Mouse (Mus musculus): ENCODE measurements around the gene Commd6. TPM values are rescaled to one million over a fixed set of nuclear protein-coding genes. Genes with fewer than 3 reads are reported as not detected.
"Not testable (repeated sequence)": the region's sequence is repeated elsewhere in the genome, so short reads cannot be mapped to it uniquely, and the experiment has no call there.

Commd6 gene
- total RNA-seq, 2 experiments from 2014 or later = 6.2 to 17.9 TPM

DNA sequence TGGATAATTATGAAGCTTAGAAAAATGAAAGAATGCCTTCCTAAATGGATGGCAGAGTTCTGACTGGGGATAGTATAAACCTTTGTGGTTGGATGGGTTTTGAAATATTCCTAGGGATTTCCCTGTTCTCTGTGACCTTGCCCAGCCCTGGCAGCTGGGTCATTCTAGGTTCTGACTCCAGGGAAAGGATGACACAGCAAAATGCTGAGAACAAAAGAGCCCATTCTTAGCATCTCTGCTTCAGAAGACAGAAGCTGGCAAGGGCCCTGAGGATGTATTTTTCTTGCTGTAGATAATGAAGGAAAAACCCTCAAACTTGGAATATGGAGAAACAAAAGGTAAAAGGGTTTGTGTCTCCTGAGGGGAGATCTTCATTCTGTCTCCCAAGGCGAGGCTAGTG lies 27.3 kb downstream of the Commd6 start:
- no peak for ATAC-seq (replicated peaks; ENCODE audit: low FRiP score, poor library complexity, severe bottlenecking)

DNA sequence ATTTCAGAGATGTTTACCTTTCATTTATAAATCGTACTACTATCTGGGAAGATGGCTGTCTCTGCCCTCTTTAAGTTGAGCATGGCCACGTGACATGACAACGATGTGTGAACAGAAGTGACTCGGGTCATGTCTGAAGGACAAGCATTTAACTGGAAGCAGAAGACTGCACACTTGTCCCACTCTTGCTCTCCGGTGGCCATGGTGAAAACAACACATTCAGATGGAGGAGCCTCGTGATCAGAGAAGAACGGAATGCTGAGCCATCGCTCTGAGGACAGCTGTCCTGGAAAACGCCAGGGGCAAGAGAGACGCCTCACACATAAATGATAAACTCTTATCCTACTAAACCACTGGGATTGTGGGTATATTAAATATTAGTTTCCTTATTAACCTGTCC lies 29.8 kb downstream of the Commd6 start:
- no peak for ATAC-seq (replicated peaks; ENCODE audit: low FRiP score, poor library complexity, severe bottlenecking)

DNA sequence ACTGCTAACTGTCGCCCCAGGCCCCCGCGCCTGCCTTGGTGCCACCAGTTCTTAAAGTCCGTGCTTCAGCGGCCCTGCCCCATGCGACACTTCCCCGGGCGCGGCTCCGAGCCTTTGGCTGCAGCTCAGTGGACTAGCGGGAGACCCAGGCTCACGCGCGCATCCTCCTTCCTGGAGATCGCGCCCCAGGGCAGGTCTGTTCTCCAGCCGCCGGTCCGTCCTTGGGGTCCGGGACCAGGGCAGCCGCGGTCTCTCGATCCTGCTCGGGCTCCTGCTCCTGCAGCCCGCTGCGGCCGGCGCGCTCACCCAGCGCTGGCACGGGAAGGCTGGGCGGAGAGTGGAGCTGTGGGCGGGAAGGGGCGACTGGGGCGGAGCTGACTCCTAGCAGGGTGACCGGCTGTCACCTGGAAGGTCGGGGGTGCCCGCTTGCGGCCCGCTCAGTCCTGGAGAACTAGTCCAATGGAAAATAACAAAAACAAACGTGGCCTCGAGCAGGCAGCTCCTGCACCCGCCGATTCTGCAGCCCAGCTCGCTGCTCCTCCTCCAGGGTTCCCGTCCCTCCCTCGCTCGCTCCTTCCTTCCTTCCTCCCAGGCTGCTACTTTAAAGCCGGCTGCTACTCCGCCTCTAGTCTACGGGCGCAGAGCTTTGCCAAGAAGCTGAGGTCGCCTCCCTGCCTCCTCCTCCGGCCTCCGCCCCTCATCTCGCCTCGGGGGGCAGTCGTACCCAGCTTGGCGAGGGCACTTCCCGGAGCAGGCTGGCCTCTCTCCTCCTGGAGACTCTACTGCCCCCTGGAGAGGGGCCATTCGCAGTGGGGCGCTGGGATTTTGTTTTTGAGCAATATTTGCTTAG lies 31.7 kb downstream of the Commd6 start, which contains the start of gene Tbc1d4:
Gene Tbc1d4 (minus strand): TSS at position 673 of the 850 bp plus-strand sequence.
- ATAC-seq (replicated peaks; ENCODE audit: low FRiP score, poor library complexity, severe bottlenecking) = no peak

DNA sequence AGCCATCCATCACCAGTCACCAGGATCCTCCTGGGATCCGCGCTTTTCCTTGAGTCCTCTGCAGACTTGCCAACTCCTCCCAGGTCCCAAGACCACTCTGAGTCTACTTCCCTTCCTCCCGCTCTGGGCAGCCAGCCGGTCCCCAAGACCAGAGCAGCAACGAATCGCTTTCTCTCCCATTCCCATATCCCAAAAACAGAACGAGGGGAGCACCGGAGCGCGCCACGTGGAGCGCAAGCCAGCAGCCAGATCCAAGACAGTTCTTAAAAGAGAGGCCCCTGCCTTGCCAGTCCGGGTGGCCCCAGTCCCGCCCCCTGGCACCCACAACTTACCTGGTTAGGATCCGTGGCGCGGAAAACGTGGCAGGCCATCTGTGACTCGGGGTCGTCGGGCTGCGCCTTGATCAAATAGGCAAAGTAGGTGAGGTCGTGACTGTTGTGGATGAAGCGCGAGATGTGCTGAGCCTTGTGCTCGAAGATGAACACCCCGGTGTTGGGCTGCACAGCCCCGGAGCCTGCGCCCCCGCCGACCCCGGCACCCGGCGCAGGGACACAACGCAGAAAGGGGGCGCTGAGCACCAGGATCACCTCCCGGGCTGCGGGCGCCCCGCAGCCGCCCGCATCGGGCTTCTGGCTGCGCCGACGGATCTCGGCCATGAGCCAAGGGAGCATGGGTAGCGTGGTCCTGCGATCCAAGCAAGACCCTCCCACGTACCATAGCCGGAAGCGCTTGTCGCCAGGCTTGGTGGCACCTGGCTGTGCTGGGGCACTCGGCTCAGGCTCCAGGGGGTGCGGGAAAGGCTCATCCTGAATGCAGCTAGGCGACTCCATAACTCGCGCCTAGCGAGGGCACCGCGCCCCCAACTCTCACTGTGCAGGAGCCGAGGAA lies 32.6 kb downstream of the Commd6 start:
- no peak for ATAC-seq (replicated peaks; ENCODE audit: low FRiP score, poor library complexity, severe bottlenecking)

DNA sequence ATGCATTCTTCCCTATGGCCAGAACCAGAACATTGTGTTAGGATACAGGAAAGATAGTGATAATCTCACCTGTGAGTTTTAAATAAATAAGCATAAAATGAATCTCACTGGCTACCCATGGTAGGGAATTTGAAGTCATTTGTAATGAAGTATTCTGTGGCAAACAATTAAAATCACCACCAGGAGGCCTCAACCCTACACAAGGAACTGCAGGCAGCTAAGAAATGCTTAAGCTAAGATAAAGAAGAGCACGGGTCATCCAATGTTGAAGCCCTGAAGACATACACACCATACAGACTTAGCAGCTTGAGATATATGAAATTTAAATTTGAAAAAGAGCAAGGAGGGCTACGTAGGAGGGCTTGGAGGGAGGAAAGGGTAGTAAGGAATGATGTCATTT lies 34.6 kb downstream of the Commd6 start:
- no peak for ATAC-seq (replicated peaks; ENCODE audit: low FRiP score, poor library complexity, severe bottlenecking)

DNA sequence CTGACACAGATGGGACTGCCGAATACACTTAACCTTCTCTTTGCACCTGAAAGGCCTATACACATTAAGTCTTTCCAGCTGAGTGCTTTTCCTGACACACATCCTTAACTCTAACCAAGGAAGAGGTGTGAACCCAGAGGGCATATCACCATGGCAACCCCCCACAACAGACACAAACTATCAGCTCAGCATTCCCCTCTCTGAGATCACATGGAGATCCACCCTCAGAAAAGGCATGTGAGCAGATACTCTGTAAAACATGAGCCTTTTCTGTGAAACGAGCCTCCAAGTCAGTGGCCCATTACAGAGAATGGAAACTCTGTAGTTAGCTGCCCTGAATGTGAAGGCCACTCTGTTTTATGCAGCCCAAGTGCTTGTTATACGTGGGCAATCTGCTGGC lies 37.6 kb downstream of the Commd6 start:
- no peak for ATAC-seq (replicated peaks; ENCODE audit: low FRiP score, poor library complexity, severe bottlenecking)

DNA sequence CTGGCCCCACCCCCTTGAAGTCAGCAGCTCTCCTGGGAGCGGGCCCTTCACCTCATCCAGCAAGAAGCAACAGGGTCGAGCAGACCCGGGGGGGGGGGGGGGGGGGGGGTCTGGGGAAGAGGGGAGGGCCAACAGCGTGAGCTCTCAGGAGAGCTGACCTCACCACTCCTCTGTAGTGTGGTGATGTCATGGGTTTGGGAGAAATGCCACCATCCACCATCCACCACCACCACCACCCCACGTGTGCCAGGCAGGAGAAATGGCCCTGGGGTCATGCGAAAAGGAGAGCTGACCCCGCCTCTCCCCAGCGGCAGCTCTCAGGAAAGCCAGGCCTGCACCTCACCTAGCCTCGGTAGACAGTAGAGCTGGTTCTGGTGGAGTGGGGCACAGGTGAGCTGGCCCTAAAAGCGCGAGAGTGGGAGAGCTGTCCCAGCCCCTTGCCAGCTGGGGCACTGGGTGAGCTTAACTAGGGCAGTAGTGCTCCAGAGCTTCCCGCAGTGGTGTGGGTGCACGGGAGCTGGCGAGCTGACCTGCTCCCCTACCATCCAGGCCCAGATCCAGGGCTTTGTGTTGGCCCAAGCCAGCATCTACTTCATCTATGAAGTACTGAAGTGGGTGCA lies 43.3 kb downstream of the Commd6 start:
- ATAC-seq (replicated peaks; ENCODE audit: low FRiP score, poor library complexity, severe bottlenecking) = no peak

DNA sequence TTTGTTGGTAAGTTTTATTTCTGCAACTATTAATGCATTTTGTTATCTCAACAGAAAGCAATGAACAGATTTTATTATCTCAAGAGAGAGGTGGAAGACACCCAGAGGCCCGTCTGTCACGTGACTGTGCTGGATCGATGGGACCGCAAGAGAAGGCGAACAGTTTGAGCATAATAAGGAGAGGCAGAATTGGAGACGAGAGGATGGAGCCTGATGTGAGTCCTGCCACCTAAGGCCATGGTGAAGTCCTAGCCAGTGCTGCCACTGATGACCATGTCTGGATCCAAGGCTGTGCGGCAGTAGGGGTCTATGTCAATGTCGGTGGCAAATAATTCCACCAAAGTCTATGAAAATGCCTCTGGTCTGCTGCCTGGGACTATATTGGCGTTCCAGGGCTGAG lies 43.8 kb downstream of the Commd6 start:
- no peak for ATAC-seq (replicated peaks; ENCODE audit: low FRiP score, poor library complexity, severe bottlenecking)

DNA sequence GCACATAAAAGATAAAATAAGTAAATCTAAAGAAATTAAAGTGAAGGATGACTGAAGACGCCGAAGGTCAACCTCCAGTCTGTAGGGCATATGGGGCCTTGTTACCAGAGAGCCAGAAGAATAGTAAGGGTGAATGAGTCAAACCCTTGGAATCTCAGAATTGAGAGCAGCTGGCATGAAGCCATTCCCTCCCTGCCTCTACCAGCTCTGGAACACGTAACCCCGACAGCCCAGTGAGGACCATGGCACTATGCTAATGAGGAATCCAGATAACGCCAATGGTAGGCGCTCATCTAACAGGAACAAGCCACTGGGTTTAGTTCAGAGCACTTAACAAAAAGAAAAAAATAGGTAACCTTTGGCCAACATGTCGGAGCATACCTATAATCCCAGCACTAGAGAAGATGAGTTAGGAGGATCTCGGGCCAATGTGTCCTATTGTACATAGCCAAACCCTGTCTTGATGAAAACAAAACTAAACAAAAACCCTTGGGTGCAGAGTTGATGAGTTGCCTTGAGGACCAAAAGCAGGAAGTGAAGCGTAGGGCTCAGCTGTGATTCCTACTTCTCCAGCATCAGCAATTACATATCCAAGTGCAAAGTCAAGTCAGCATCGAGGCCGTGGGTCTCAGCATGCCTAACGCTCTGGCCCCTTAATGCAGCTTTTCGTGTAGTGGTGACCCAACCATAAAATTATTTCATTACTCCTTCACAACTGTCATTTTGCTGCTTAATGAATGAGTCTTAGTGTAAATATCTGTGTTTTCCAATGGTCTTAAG lies 45.0 kb downstream of the Commd6 start:
- ATAC-seq (replicated peaks; ENCODE audit: low FRiP score, poor library complexity, severe bottlenecking) = no peak

DNA sequence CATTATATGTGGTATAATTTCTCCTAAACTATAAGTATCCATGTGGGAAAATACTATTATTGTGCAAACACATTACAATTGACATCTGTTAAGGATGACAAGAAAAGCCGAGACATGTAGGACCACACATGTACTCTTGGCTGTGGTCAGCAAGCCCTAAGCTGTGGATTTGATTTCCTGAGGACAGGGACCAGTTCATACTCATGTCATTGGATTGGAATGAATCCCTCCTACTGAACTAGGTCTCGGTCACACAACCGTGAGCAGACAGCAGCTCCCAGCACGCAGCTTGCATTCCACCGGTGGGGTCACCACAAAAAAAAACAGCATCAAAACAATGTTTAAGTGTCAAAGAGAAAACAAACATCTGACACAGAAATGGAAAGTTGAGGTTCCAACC lies 46.5 kb downstream of the Commd6 start:
- no peak for ATAC-seq (replicated peaks; ENCODE audit: low FRiP score, poor library complexity, severe bottlenecking)

DNA sequence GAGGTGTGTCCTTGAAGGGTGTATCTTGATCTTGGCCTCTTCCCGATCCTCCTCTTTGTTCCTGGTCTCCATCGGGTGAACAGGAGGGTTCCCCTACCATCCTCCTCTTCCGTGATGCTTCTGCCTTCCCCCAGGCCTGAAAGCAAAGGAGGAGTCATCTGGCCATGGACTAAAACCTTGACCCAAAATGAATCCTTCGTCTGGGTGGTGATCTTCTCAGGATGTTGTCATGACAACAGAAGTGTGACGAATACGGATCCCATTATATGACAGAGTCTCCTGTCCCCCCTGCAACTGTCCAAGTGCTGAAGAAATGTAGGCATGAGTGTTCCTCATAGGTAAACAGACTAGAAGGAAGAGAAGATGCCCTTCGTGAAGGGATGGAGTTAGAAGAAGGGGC lies 47.1 kb downstream of the Commd6 start:
- ATAC-seq (replicated peaks; ENCODE audit: low FRiP score, poor library complexity, severe bottlenecking) = no peak

DNA sequence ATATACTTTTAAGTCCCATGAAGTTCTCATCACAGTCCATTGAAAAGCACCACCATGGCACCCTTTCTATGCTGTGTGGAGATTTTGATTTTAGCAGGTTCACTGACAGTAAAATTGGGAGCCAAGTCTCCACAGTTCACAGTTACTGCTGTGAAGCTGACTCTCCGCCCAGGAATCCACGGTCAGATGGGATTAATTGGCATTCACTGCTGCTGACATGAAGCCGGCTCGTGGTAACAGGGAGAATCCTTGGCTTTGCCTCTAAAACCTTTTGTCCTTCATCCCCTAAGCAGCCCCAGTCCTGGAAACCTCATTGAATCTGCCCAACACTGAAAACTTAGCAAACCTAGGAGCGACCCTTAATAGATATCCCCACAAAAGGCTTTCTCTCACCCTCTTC lies 49.4 kb downstream of the Commd6 start:
- no peak for ATAC-seq (replicated peaks; ENCODE audit: low FRiP score, poor library complexity, severe bottlenecking)

DNA sequence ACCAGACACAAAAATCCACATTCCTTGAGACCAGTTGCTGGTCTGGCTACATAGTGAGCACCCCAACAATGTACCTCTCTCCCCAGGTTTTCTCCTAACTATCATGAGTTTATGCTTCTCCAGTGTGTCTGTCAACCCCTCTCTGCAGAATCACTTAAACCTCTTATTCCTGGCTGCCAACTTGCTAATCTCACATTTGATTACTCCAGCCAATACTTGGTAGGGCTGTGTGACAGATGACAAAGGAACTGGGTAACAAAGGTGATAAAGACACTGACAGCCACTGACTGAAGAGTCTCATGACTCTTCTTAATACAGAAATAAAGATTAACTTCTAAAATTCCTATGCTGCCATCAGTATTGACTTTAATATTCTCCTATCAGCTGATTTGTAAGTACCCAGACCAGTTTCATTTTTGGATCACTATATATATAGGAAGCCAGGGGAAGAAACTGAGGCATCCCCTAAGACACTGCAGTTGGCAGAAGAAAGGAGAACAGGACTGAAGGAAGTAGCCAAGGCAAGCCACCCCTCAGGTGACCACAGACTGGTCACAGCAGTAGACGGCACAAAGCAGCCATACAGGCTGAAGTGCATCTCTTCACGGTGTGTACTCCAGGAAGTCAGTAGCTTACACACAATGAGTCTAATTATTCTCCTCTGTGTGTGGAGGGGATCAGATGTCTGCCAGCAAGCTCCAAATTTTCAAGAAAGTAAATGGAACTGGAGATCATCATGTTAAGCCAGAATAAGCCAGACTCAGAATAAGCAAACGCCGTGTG lies 52.1 kb downstream of the Commd6 start:
- not testable (repeated sequence) for ATAC-seq (replicated peaks; ENCODE audit: low FRiP score, poor library complexity, severe bottlenecking)

DNA sequence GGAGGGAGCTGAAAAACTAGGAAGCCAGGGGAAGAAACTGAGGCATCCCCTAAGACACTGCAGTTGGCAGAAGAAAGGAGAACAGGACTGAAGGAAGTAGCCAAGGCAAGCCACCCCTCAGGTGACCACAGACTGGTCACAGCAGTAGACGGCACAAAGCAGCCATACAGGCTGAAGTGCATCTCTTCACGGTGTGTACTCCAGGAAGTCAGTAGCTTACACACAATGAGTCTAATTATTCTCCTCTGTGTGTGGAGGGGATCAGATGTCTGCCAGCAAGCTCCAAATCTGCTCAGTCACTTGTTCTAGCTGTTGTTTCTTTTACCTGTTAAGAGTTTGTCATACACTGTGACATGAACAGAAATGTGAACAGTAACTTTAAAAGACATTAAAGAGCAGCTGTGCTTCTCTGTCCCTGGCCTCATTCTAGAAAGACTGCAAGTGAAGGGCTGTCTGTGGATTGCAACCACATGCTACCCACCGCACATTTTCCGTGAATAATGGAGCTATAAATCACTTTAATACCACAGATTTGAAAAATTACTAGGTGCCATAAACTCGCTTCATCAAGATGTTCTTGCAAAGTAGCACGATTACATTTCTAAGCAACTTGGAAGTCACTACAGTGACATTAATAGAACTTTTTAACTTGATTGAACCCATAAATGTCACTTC lies 53.0 kb downstream of the Commd6 start:
- ATAC-seq (replicated peaks; ENCODE audit: low FRiP score, poor library complexity, severe bottlenecking) = not testable (repeated sequence)

DNA sequence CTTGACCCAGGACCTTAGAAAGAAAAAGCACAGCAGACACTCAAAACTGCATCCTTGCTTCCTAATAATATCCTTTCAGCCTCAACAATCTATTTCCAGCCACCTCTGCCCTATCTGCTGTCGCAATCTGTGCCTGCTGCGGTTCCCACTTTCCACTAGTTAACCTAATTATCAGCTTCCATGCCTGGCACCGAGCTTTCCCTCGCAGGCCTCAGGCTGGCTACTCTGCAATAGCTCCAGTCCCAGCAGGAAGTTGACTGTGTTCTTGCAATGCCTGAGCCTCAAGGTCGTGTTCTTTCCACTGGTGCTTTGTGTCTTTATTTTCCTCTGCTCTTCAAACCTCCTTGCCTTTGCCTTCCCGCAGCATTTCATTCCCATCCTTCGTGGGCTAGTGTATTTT lies 54.4 kb downstream of the Commd6 start:
- no peak for ATAC-seq (replicated peaks; ENCODE audit: low FRiP score, poor library complexity, severe bottlenecking)

Data from erythroblast, adult 5-6 weeks (primary cell).